Mouse (Mus musculus) liver, embryonic 14.5 days (tissue): ENCODE data around the gene Rbak.

Source experiments
- CTCF ChIP-seq: IDR thresholded peaks from 2 replicates; pipeline ENCODE4 v1.5.1; 2016; ENCODE audit warnings: antibody characterized with exemption, low read depth, control low read depth
- EP300 ChIP-seq: IDR thresholded peaks from 2 replicates; pipeline ENCODE4 v1.6.1; 2016; ENCODE audit warnings: antibody characterized with exemption, low read depth

GRCm38 (mm10) chr5:143149536-143149935 is 31.0 kb downstream of the Rbak start:
- TF ChIP-seq CTCF (peak; percentile 16; the same call in 1 of the 2 replicates), EP300 (no peak)
